Mouse (Mus musculus) lung, embryonic 16.5 days (tissue): ENCODE measurements around the gene Bub1b. TPM values are rescaled to one million over a fixed set of nuclear protein-coding genes. Genes with fewer than 3 reads are reported as not detected.
A peak's percentile ranks its signal among the peaks of the same experiment; 100 is the strongest.

Experiments used
- ATAC-seq: fragments of 200-750 bp; cut with Nextera tagmentation; 2 replicates; pipeline ENCODE4 v1.8.0; 2017; ENCODE audit warnings: low read depth, mild to moderate bottlenecking, moderate library complexity
- H3K27ac ChIP-seq: fragments of 300-500 bp; sonication (generic); 2 replicates; pipeline ENCODE4 v1.5.1; 2014; ENCODE audit warnings: mild to moderate bottlenecking, control low read depth, low read length
- H3K27me3 ChIP-seq: fragments of 300-500 bp; sonication (generic); 2 replicates; pipeline ENCODE4 v1.6.1; 2014; ENCODE audit warnings: low read depth, low read length, mixed read lengths; ENCODE audit not compliant: control insufficient read depth, insufficient read depth
- H3K36me3 ChIP-seq: fragments of 300-500 bp; sonication (generic); 2 replicates; pipeline ENCODE4 v1.6.1; 2014; ENCODE audit warnings: low read length; ENCODE audit not compliant: control insufficient read depth, insufficient read depth
- H3K4me1 ChIP-seq: fragments of 300-500 bp; sonication (generic); replicated peaks from 2 replicates; pipeline ENCODE4 v1.6.1; 2014; ENCODE audit warnings: low read length, mixed read lengths; ENCODE audit not compliant: control insufficient read depth, insufficient read depth
- H3K4me2 ChIP-seq: fragments of 300-500 bp; sonication (generic); 2 replicates; pipeline ENCODE4 v1.6.1; 2014; ENCODE audit warnings: low read depth, low read length, control low read depth
- H3K4me3 ChIP-seq: fragments of 300-500 bp; sonication (generic); 2 replicates; pipeline ENCODE4 v1.5.1; 2014; ENCODE audit warnings: mild to moderate bottlenecking, low read length, control low read depth
- H3K9ac ChIP-seq: fragments of 300-500 bp; sonication (generic); 2 replicates; pipeline ENCODE4 v1.6.1; 2014; ENCODE audit warnings: low read length, control low read depth
- H3K9me3 ChIP-seq: fragments of 300-500 bp; sonication (generic); 2 replicates; pipeline ENCODE4 v1.6.1; 2016; ENCODE audit warnings: low read length; ENCODE audit not compliant: control insufficient read depth
- WGBS: fragments of 180-500 bp; shearing (Covaris S2); extraction: QIAGEN DNeasy Blood & Tissue Kit; methylation state at CpG from one replicate; pipeline ENCODE4 v1.1.7; 2014; 5-methylcytosine and 5-hydroxymethylcytosine counted together
- polyA plus RNA-seq: library from polyadenylated mRNA; unstranded; fragments of >200 nt; fragmentation: Nextera tagmentation; extraction: Ambion mirVana; gene quantifications from 2 replicates; pipeline ENCODE4 v1.2.1, GENCODE M21; 2015

The Bub1b gene
- polyA plus RNA-seq, 1 experiment from 2014 or later: 106 TPM

DNA sequence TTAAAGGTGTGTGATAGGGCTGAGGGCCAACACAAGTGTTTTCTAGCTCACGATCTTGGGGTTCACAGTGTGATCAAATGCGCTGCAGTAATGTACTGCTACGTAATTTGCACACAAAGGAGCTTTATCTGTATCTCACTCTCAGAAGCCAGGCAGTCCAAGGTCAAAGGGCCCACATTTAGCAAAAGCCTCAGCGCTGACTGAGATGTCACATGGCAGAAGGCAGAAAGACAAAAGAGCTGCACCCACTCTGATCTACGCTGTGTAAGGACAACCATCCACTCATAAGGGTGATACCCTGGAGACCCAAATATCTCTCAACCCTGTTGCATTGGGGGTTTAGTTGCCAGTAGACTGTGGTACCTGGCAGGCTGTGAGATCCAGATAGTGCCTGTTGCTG, 69.2 kb downstream of the Bub1b start:
- no peaks in the 10 kb centered on the region for H3K36me3 ChIP-seq
- peaks cover 13% of the 10 kb centered on the region for H3K4me1 ChIP-seq
- no peak for ATAC-seq
- no peak overlapping the region for H3K9ac ChIP-seq
- H3K27ac ChIP-seq: no peak overlapping the region
- WGBS: 43% methylated on average over 5 of the region's 5 CpGs
- H3K9me3 ChIP-seq: no peaks in the 10 kb centered on the region
- peaks cover 5% of the 10 kb centered on the region for H3K27me3 ChIP-seq
- H3K4me3 ChIP-seq: no peak overlapping the region
- no peak overlapping the region for H3K4me2 ChIP-seq

GRCm38 (mm10) chr2:118669245-118669644, 71.2 kb downstream of the Bub1b start:
- ATAC-seq: no peak
- Histone ChIP-seq H3K9me3 (no peaks in the 10 kb centered on the region), H3K27me3 (peaks cover 2% of the 10 kb centered on the region; the same call in 1 of the 2 replicates), H3K36me3 (no peaks in the 10 kb centered on the region), H3K9ac (no peak overlapping the region), H3K4me3 (no peak overlapping the region), H3K4me1 (no peaks in the 10 kb centered on the region), H3K4me2 (no peak overlapping the region), H3K27ac (no peak overlapping the region)
- WGBS: 48% methylated on average over 6 of the region's 6 CpGs

- Histone ChIP-seq H3K36me3 (no peaks in the 10 kb centered on the region), H3K9me3 (no peaks in the 10 kb centered on the region), H3K9ac (no peak overlapping the region), H3K4me2 (no peak overlapping the region), H3K4me3 (no peak overlapping the region), H3K27ac (no peak overlapping the region), H3K4me1 (no peaks in the 10 kb centered on the region), H3K27me3 (peaks cover 7% of the 10 kb centered on the region; the same call in 1 of the 2 replicates)
- 21% methylated on average over 2 of the region's 2 CpGs for WGBS
- ATAC-seq: no peak
Measured at GRCm38 (mm10) chr2:118669785-118670184, 71.8 kb downstream of the Bub1b start.

DNA sequence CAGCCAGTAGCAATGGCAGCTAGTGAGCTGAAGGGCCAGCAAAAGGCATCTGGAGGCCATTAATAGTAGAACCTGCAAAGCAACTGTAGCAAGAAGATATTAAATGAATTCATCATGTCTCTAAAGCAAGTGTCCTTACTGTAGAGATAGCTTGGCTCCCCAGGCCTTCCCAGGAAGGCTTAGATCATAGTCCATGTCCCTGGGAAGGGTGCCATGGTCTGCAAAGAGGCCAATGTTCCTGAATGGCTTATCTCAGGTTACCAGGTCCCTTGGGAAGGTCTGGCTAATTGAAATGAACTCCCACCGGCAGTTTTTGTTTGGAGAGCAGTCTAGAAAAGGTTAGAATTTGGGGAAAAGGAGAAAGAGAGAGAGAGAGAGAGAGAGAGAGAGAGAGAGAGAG, 73.7 kb downstream of the Bub1b start:
- peaks cover 21% of the 10 kb centered on the region for H3K27me3 ChIP-seq
- 68% methylated on average over 1 of the region's 1 CpGs for WGBS
- no peak overlapping the region for H3K4me2 ChIP-seq

DNA sequence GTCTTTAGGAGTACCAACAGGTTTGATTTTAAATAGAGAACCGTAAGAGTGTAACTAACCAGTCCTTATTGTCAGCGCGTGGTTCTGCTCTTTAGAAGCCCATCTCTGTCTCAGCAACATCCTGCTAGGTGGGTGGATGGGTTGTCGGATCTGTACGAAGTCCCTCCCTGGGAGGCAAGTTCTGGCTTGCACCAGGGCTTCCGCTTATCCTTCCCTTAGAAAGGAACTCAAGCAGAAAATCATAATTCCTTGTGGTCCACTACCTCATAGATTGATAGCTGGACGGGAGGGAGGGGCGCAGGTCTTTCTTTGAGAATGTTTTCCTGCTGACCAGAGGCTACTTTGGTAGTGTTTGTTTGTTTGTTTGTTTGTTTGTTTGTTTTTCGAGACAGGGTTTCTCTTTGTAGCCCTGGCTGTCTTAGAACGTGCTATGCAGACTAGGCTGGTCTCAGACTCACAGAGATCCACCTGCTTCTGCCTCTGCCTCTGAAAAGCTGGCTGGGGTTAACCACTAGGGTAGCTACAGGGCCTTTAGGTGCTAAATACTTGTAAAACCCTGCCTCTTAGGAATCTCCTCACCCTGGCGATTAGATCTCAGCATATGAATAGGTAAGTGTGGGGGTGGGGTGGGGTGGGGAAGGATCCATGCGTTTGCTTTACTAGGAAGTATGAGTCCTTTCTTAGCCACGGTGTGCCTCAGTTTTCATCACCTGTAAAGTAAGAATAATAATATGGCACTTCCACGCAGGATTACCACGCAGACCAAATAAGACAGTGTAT, 75.9 kb downstream of the Bub1b start:
- no peak overlapping the region for H3K9ac ChIP-seq
- ATAC-seq: no peak
- H3K9me3 ChIP-seq: no peaks in the 10 kb centered on the region
- no peaks in the 10 kb centered on the region for H3K36me3 ChIP-seq
- H3K27me3 ChIP-seq: peaks cover 38% of the 10 kb centered on the region
- H3K4me2 ChIP-seq: no peak overlapping the region
- peaks cover 8% of the 10 kb centered on the region for H3K4me1 ChIP-seq
- no peak overlapping the region for H3K27ac ChIP-seq
- 30% methylated on average over 15 of the region's 15 CpGs for WGBS
- no peak overlapping the region for H3K4me3 ChIP-seq

More for the DNA sequence above, 73.7 kb downstream of the Bub1b start:
- H3K4me1 ChIP-seq: no peaks in the 10 kb centered on the region; the same call in 1 of the 2 replicates
- ATAC-seq: no peak
- H3K36me3 ChIP-seq: no peaks in the 10 kb centered on the region
- no peak overlapping the region for H3K4me3 ChIP-seq
- no peak overlapping the region for H3K9ac ChIP-seq
- H3K9me3 ChIP-seq: no peaks in the 10 kb centered on the region
- H3K27ac ChIP-seq: no peak overlapping the region

GRCm38 (mm10) chr2:118674500-118674899, 76.5 kb downstream of the Bub1b start:
- H3K4me1 ChIP-seq: peaks cover 8% of the 10 kb centered on the region
- H3K9ac ChIP-seq: no peak overlapping the region
- H3K27ac ChIP-seq: no peak overlapping the region
- H3K36me3 ChIP-seq: no peaks in the 10 kb centered on the region
- H3K9me3 ChIP-seq: no peaks in the 10 kb centered on the region
- ATAC-seq: no peak
- 17% methylated on average over 7 of the region's 7 CpGs for WGBS
- H3K4me3 ChIP-seq: no peak overlapping the region
- H3K4me2 ChIP-seq: no peak overlapping the region
- peaks cover 41% of the 10 kb centered on the region for H3K27me3 ChIP-seq

GRCm38 (mm10) chr2:118676839-118677741, 79.1 kb downstream of the Bub1b start:
- Histone ChIP-seq H3K9me3 (no peaks in the 10 kb centered on the region), H3K9ac (peak overlapping the region; percentile 66), H3K27ac (no peak overlapping the region), H3K27me3 (peaks cover 41% of the 10 kb centered on the region), H3K4me2 (peak overlapping the region; percentile 89), H3K36me3 (no peaks in the 10 kb centered on the region), H3K4me3 (peak overlapping the region; percentile 55), H3K4me1 (peaks cover 8% of the 10 kb centered on the region)
- WGBS: 1% methylated on average over 86 of the region's 89 CpGs
- peak; percentile 77 for ATAC-seq

- H3K4me2 ChIP-seq: peak overlapping the region; percentile 89
- WGBS: 10% methylated on average over 4 of the region's 4 CpGs
- no peaks in the 10 kb centered on the region for H3K36me3 ChIP-seq
- peak overlapping the region; percentile 55 for H3K4me3 ChIP-seq
- peaks cover 14% of the 10 kb centered on the region for H3K4me1 ChIP-seq
- no peak overlapping the region for H3K27ac ChIP-seq
- no peaks in the 10 kb centered on the region for H3K9me3 ChIP-seq
- H3K9ac ChIP-seq: peak overlapping the region; percentile 66
- H3K27me3 ChIP-seq: peaks cover 41% of the 10 kb centered on the region
- peak; percentile 12 for ATAC-seq
Measured at GRCm38 (mm10) chr2:118677817-118678216, 79.8 kb downstream of the Bub1b start.

DNA sequence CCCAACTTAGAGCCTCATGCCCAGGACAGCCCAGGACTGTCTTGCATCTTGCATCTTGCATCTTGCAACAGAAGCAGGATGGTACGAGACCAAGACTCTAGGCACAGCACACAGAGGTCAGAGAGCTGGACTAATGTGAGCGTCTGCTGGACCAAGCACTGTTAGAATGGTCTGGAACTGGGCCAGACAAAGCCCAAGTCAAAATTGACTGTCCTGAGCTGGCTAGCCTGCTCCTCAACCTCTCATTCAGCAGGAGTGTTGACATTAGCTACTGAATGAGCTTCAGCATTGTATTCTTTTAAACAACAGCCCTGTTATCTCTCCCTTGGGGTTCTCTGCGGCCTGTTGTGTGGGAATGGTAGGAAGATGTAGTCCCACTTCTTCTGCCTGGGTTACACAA, 81.6 kb downstream of the Bub1b start:
- H3K36me3 ChIP-seq: no peaks in the 10 kb centered on the region
- H3K4me3 ChIP-seq: no peak overlapping the region
- H3K27me3 ChIP-seq: peaks cover 35% of the 10 kb centered on the region
- no peak for ATAC-seq
- H3K4me2 ChIP-seq: no peak overlapping the region
- WGBS: 59% methylated on average over 3 of the region's 3 CpGs
- peaks cover 14% of the 10 kb centered on the region for H3K4me1 ChIP-seq
- no peak overlapping the region for H3K9ac ChIP-seq
- H3K9me3 ChIP-seq: no peaks in the 10 kb centered on the region
- H3K27ac ChIP-seq: no peak overlapping the region
